Mouse (Mus musculus) midbrain, embryonic 12.5 days (tissue): ENCODE data around the gene Ceacam1. TPM values are rescaled to one million over a fixed set of nuclear protein-coding genes. Genes with fewer than 3 reads are reported as not detected.

Experiments used
- ATAC-seq: fragments of 200-750 bp; cut with Nextera tagmentation; 2 replicates; pipeline ENCODE4 v1.8.0; 2017; ENCODE audit warnings: low read depth, moderate TSS enrichment, moderate library complexity; ENCODE audit not compliant: low FRiP score
- H3K27ac ChIP-seq: fragments of 300-500 bp; sonication (generic); replicated peaks from 2 replicates; pipeline ENCODE4 v1.5.1; 2016; ENCODE audit warnings: mild to moderate bottlenecking
- H3K27me3 ChIP-seq: fragments of 300-500 bp; sonication (generic); 2 replicates; pipeline ENCODE4 v1.6.1; 2016; ENCODE audit warnings: mild to moderate bottlenecking
- H3K36me3 ChIP-seq: fragments of 300-500 bp; sonication (generic); 2 replicates; pipeline ENCODE4 v1.6.1; 2016
- H3K4me1 ChIP-seq: fragments of 300-500 bp; sonication (generic); 2 replicates; pipeline ENCODE4 v1.6.1; 2016
- H3K4me2 ChIP-seq: fragments of 300-500 bp; sonication (generic); replicated peaks from 2 replicates; pipeline ENCODE4 v1.6.1; 2016; ENCODE audit warnings: mild to moderate bottlenecking, moderate library complexity
- H3K4me3 ChIP-seq: fragments of 300-500 bp; sonication (generic); 2 replicates; pipeline ENCODE4 v1.5.1; 2016; ENCODE audit warnings: mild to moderate bottlenecking
- H3K9ac ChIP-seq: fragments of 300-500 bp; sonication (generic); replicated peaks from 2 replicates; pipeline ENCODE4 v1.6.1; 2016; ENCODE audit warnings: mild to moderate bottlenecking, moderate library complexity
- H3K9me3 ChIP-seq: fragments of 300-500 bp; sonication (generic); 2 replicates; pipeline ENCODE4 v1.6.1; 2016; ENCODE audit warnings: mild to moderate bottlenecking
- WGBS: fragments of 180-500 bp; shearing (Covaris S2); methylation state at CpG from one replicate; pipeline ENCODE4 v1.1.7; 2016; 5-methylcytosine and 5-hydroxymethylcytosine counted together
- polyA plus RNA-seq: library from polyadenylated mRNA; unstranded; fragments of >200 nt; fragmentation: Nextera tagmentation; extraction: Ambion mirVana; gene quantifications from 2 replicates; pipeline ENCODE4 v1.2.1, GENCODE M21; 2016

Ceacam1 gene
- polyA plus RNA-seq, 1 experiment from 2014 or later = 0.73 TPM

DNA sequence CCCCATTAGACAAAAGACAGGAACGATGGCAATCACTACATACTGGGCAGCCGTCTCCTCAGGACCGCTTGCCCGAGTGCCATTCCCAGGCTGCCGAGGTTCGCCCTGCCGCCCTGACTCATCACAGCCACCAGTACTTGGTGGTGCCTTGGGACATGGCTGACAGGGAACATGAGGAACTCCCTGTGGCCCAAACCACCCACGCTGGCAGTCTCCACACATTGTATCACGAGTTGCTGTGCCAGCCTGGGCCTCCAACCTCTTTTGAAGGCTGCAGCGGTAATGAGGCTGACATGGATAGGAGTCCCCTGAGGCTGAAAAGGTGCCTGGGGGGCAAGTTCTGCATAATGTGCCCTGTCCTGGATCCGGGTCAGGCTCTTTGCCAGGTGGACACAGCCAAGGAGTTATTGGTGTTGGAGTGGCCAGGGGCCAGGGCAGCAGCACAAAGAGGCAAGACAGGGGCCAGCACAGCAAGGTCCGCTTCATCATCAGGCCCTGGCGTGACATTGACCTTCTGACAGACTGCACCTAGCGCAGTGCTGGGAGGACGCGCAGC, 55.0 kb downstream of the Ceacam1 start:
- WGBS = 72% methylated on average over 16 of the region's 16 CpGs
- no peak overlapping the region for H3K4me2 ChIP-seq
- no peak for ATAC-seq
- no peak overlapping the region for H3K9ac ChIP-seq
- no peaks in the 10 kb centered on the region for H3K9me3 ChIP-seq
- no peaks in the 10 kb centered on the region for H3K36me3 ChIP-seq
- no peak overlapping the region for H3K27ac ChIP-seq
- H3K4me3 ChIP-seq = no peak overlapping the region
- no peaks in the 10 kb centered on the region for H3K4me1 ChIP-seq
- peaks cover 15% of the 10 kb centered on the region for H3K27me3 ChIP-seq

DNA sequence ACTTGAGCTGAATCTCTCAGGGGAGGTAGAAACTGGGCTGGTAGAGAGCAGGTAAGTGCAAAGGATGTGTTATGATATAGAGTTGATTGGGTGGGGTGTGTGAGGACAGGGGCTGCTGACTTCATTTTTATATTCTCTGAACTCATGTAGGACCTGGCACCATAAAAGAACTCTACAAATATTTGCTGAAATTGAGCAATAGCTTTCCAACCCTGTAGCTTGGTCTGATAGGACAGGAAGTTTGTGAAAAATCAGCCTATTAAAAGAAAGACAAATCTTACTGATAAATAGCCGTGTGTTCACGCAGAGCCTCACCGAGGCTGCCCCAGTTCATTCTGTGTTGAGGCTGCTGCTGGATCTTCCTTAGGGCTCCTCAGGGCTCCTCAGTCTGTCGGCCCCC, 57.5 kb downstream of the Ceacam1 start:
- no peaks in the 10 kb centered on the region for H3K4me1 ChIP-seq
- no peak overlapping the region for H3K4me3 ChIP-seq
- H3K4me2 ChIP-seq = no peak overlapping the region
- H3K9ac ChIP-seq = no peak overlapping the region
- H3K27ac ChIP-seq = no peak overlapping the region
- H3K27me3 ChIP-seq = peaks cover 15% of the 10 kb centered on the region
- H3K9me3 ChIP-seq = no peaks in the 10 kb centered on the region
- no peaks in the 10 kb centered on the region for H3K36me3 ChIP-seq
- WGBS = 88% methylated on average over 4 of the region's 4 CpGs
- ATAC-seq = no peak

DNA sequence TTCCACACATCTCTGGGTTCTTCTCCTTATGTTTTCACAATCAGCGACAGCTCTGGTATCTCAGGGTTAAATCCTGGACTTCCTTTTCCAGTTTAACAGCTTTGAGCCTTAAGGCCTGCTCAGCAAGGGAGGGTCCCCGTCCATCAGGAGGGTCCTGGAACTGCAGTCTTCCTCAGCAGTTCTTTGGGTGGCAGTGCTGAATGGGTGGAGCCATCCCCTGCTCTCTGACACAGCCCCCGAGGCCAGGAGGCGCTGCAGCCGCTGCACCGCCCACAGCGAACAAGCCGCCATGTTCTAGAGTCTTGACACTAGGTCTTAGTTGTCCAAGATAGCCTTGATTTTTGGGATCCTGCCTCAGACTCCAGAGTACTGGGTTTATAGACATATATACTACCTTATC, 57.9 kb downstream of the Ceacam1 start:
- no peak for ATAC-seq
- H3K4me1 ChIP-seq = no peaks in the 10 kb centered on the region
- 83% methylated on average over 8 of the region's 8 CpGs for WGBS

DNA sequence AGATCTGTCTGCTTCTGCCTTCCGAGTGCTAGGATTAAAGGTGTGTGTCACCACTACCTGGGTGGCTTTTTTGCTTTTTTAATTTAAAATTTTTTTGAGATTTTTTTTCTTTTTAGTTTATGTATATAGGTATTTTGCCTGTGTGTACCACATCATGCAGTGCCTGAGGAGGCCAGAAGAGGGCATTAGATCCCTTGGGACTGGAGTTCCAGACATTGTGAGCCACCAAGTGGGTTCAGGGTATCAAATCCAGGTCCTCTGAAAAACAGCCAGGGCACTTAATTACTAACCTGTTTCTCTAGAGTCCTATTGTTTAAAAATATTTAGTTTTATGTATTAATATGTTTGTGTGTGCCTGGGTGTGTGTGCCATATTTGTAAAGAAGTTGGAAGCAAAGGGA, 59.8 kb downstream of the Ceacam1 start:
- no peak overlapping the region for H3K27ac ChIP-seq
- WGBS = 88% methylated on average over 1 of the region's 1 CpGs
- H3K4me3 ChIP-seq = no peak overlapping the region
- H3K27me3 ChIP-seq = peaks cover 11% of the 10 kb centered on the region
- H3K4me2 ChIP-seq = no peak overlapping the region
- H3K9me3 ChIP-seq = no peaks in the 10 kb centered on the region
- H3K36me3 ChIP-seq = no peaks in the 10 kb centered on the region
- no peaks in the 10 kb centered on the region for H3K4me1 ChIP-seq
- ATAC-seq = no peak
- no peak overlapping the region for H3K9ac ChIP-seq

More for the DNA sequence above, 57.9 kb downstream of the Ceacam1 start:
- H3K27me3 ChIP-seq = peaks cover 15% of the 10 kb centered on the region
- no peaks in the 10 kb centered on the region for H3K36me3 ChIP-seq
- H3K4me3 ChIP-seq = no peak overlapping the region
- H3K9ac ChIP-seq = no peak overlapping the region
- no peaks in the 10 kb centered on the region for H3K9me3 ChIP-seq
- H3K27ac ChIP-seq = no peak overlapping the region
- no peak overlapping the region for H3K4me2 ChIP-seq

DNA sequence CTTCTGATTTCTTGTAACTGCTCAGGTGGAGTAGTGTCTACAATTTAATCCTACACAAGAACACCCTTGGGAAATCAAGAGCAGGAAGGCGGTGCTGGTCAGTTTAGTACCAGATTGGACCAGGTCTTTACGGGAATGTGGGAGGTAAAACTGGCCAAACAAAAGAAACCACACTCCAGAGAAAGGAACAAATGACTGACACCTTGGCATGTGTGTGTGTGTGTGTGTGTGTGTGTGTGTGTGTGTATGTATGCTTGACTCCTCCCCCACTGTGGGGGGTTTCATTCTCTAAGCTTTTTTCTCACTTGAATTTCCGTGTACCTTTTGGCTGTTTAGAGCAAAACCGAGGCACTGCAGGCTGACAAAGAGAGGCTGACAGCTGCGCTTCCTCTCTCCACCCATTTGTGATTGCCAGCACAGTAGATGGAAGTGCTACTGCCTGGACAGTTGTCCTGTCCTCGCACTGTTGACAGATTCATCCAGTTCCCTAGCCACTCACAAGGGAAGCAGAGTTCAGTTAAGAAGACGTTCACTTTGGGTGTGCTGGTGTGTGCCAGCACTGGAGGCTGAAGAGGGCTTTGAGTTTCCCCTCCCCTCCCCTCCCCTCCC, 64.5 kb downstream of the Ceacam1 start, which contains the start of gene Cxcl17:
TSS of gene Cxcl17 (minus strand) at position 54 of the 609 bp plus-strand sequence.
- no peaks in the 10 kb centered on the region for H3K4me1 ChIP-seq
- no peak within 1 kb of the TSS for H3K4me2 ChIP-seq
- H3K9me3 ChIP-seq = no peaks in the 10 kb centered on the region
- no peak for ATAC-seq
- no peak within 1 kb of the TSS for H3K27ac ChIP-seq
- no peaks in the 10 kb centered on the region for H3K36me3 ChIP-seq
- no peak within 1 kb of the TSS for H3K9ac ChIP-seq
- H3K27me3 ChIP-seq = no peaks in the 10 kb centered on the region
- no peak within 1 kb of the TSS for H3K4me3 ChIP-seq
- 55% methylated on average over 7 of the region's 7 CpGs for WGBS

DNA sequence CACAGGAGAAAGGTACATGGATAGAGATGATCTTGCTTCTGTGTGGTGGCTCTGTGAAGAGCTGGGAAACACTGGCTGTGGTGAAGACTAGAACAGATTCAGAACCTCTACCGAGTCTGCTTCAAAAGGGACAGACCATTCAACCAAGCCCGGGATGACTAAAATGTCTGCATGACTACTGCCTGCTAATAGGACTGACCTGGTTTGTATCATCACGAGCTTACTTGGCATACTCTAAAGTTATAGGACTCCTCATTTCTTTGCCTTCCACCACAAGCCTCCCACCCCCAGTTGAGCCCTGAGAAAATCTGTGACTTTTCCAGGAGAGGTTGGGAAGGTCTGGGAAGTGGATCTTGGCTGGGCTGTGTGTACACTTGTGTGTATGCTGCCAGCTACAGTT, 65.5 kb downstream of the Ceacam1 start:
- ATAC-seq = no peak
- Histone ChIP-seq H3K9me3 (no peaks in the 10 kb centered on the region), H3K36me3 (no peaks in the 10 kb centered on the region), H3K4me3 (no peak overlapping the region), H3K27me3 (no peaks in the 10 kb centered on the region), H3K4me1 (no peaks in the 10 kb centered on the region), H3K9ac (no peak overlapping the region), H3K4me2 (no peak overlapping the region), H3K27ac (no peak overlapping the region)
- 91% methylated on average over 3 of the region's 3 CpGs for WGBS

Other genes starting within 250 kb of the Ceacam1 start
- 17.9 and 19.0 TPM in 2 replicates for gene Gsk3a, start 239.8 kb downstream of the Ceacam1 start, polyA plus RNA-seq
- gene Erf, start 226.8 kb downstream of the Ceacam1 start, polyA plus RNA-seq = 8.8 and 10.0 TPM in 2 replicates
- 39.4 and 40.8 TPM in 2 replicates for gene Cic, start 209.9 kb downstream of the Ceacam1 start, polyA plus RNA-seq
- gene Pafah1b3, start 179.6 kb downstream of the Ceacam1 start, polyA plus RNA-seq = 399 and 410 TPM in 2 replicates
- 1.3 and 1.7 TPM in 2 replicates for gene Prr19, start 176.2 kb downstream of the Ceacam1 start, polyA plus RNA-seq
- gene Tmem145, start 171.5 kb downstream of the Ceacam1 start, polyA plus RNA-seq = 20.1 and 21.4 TPM in 2 replicates
- gene Megf8, start 160.4 kb downstream of the Ceacam1 start, polyA plus RNA-seq = 20.8 and 21.3 TPM in 2 replicates
- not detected in 2 replicates for gene Cnfn, start 107.9 kb downstream of the Ceacam1 start, polyA plus RNA-seq
- gene Lipe, start 78.9 kb downstream of the Ceacam1 start, polyA plus RNA-seq = 5.9 and 8.5 TPM in 2 replicates
- gene Cxcl17, start 64.7 kb downstream of the Ceacam1 start, polyA plus RNA-seq = 0.65 and 0.75 TPM in 2 replicates
- not detected in 2 replicates for gene Ceacam2, start 62.3 kb upstream of the Ceacam1 start, polyA plus RNA-seq
- gene Erich4, start 138.3 kb upstream of the Ceacam1 start, polyA plus RNA-seq = not detected in 2 replicates
- gene Dmac2, start 141.8 kb upstream of the Ceacam1 start, polyA plus RNA-seq = 26.3 and 26.5 TPM in 2 replicates
- gene B3gnt8, start 149.1 kb upstream of the Ceacam1 start, polyA plus RNA-seq = 0.71 and 1.3 TPM in 2 replicates
- gene Bckdha, start 181.4 kb upstream of the Ceacam1 start, polyA plus RNA-seq = 38.4 and 43.4 TPM in 2 replicates
- 49.1 and 50.1 TPM in 2 replicates for gene Exosc5, start 181.6 kb upstream of the Ceacam1 start, polyA plus RNA-seq
- 3.1 and 3.9 TPM in 2 replicates for gene Tmem91, start 197.6 kb upstream of the Ceacam1 start, polyA plus RNA-seq
- 29.0 and 33.9 TPM in 2 replicates for gene B9d2, start 203.2 kb upstream of the Ceacam1 start, polyA plus RNA-seq
- gene Tgfb1, start 209.4 kb upstream of the Ceacam1 start, polyA plus RNA-seq = 1.3 and 1.6 TPM in 2 replicates
- 32.8 and 33.2 TPM in 2 replicates for gene Ccdc97, start 241.5 kb upstream of the Ceacam1 start, polyA plus RNA-seq